Mouse (Mus musculus) erythroblast, embryonic 14.5 days (primary cell): ENCODE results near the gene Actr3.

Experiments used
- GATA1 ChIP-seq: IDR thresholded peaks from 2 replicates; pipeline ENCODE4 v1.6.1; 2012; ENCODE audit warnings: low read length, inconsistent platforms, mixed read lengths
- TAL1 ChIP-seq: IDR thresholded peaks from 3 replicates; pipeline ENCODE4 v1.6.1; 2012; ENCODE audit warnings: low read length, inconsistent platforms, mixed read lengths

DNA sequence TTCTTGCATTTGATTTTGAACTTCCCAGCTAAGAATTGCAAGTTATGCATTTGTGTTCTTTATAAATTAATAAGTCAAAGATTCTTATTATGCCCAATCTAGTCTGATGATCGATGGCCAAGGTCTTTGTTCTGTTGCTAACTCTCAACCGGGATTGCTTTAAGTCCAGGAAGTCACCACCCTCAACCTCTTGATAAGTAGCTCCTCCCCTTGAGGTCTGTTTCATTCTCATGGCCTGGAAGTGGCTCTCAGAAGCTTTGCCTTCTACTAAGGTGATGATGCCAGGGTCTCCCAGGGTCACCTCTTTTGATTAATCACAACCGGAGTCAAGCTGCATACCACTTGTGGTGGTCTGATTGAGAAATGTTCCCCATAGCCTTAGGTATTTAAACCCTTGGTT lies 38.3 kb upstream of the Actr3 start:
- TF ChIP-seq TAL1 (no peak), GATA1 (no peak)
